Mouse (Mus musculus): ENCODE data around the gene Ttc14. TPM values are rescaled to one million over a fixed set of nuclear protein-coding genes. Genes with fewer than 3 reads are reported as not detected.

Ttc14 gene
- polyA plus RNA-seq, 1 experiment from 2014 or later, result 73.3 TPM

DNA sequence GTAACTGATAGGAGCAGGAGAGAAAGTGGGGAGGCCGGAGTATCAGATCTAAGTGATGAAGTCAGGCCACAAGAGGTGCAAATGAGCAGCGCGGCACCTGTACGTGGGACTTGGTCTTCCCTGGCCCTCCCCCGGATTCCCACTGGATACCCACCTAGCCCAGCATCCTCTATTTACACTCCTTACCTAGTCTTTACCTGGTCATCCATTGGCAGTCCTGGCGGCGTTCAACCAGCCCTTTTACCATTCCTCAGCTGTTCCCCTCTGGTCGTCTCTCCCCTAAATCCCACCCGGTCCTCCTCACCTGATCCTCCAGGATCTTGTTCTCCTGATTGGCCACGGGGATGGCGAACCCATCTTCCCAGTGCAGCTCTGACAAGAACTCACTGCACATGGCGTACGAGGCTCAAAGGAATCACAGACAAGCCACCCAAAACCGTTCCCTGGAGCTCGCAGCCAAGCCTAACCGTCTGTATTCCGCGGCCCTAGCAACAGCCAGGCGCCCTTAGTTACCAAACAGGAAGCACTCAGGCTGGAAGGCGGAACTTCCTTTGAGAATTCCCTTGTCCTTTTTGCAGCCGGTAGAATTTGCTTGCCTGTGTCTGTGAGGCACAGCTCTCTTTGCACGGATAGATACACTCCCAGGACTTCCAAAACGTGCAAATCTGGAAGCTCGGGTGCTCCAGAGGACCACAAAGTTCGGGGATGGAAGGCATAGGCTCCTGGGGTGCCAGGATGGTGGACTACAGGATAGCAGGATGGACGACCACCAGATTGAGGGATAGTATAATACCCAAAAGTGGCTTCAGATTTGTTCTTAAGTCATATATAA, 44.4 kb downstream of the Ttc14 start, which contains the start of gene Ccdc39:
Gene Ccdc39 (minus strand): TSS at position 510 of the 832 bp plus-strand sequence.
- 3% methylated on average over 26 of the region's 26 CpGs for WGBS
- ATAC-seq, result peak; percentile 99
- Histone ChIP-seq H3K27ac (ENCODE audit: low read length) (peak within 1 kb of the TSS; percentile 77), H3K4me1 (replicated peaks; ENCODE audit: control insufficient read depth, insufficient read depth, low read length) (peaks cover 11% of the 10 kb centered on the region), H3K36me3 (ENCODE audit: control insufficient read depth, insufficient read depth) (no peaks in the 10 kb centered on the region), H3K27me3 (replicated peaks; ENCODE audit: control insufficient read depth, insufficient read depth, low read length) (no peaks in the 10 kb centered on the region), H3K9me3 (ENCODE audit: control insufficient read depth, low read length) (peaks cover 3% of the 10 kb centered on the region; the same call in 1 of the 2 replicates), H3K4me2 (ENCODE audit: low read length) (peak within 1 kb of the TSS; percentile 77), H3K9ac (replicated peaks; ENCODE audit: low read depth, low read length) (peak within 1 kb of the TSS; percentile 84), H3K4me3 (replicated peaks; ENCODE audit: low read length) (peak within 1 kb of the TSS; percentile 54)

DNA sequence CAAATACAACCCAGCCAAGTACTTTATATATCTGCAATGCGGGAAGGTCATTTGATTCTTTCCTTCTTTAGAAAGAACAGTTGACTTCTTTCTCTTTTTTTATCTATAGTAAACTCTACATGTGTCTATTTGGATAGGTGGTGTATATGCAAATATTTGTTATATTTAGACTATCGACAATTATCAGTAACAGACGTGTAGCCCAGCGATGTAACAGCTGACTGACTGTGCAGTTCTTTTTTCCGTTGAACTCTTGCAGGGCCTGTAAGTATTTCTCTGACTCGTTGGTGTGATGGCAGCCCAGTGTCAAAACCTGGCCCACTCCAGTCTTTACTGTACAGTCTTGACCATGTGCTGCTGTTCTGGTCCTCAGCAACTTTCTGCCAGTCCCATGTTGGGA, 47.0 kb downstream of the Ttc14 start:
- 86% methylated on average over 6 of the region's 6 CpGs for WGBS
- H3K27ac ChIP-seq (ENCODE audit: low read length), result no peak overlapping the region
- no peaks in the 10 kb centered on the region for H3K27me3 ChIP-seq (replicated peaks; ENCODE audit: control insufficient read depth, insufficient read depth, low read length)
- no peak overlapping the region for H3K4me3 ChIP-seq (replicated peaks; ENCODE audit: low read length)
- ATAC-seq, result no peak
- peaks cover 11% of the 10 kb centered on the region for H3K4me1 ChIP-seq (replicated peaks; ENCODE audit: control insufficient read depth, insufficient read depth, low read length)
- H3K9ac ChIP-seq (replicated peaks; ENCODE audit: low read depth, low read length), result no peak overlapping the region
- H3K4me2 ChIP-seq (ENCODE audit: low read length), result no peak overlapping the region
- H3K36me3 ChIP-seq (ENCODE audit: control insufficient read depth, insufficient read depth), result no peaks in the 10 kb centered on the region
- no peaks in the 10 kb centered on the region for H3K9me3 ChIP-seq (ENCODE audit: control insufficient read depth, low read length)

DNA sequence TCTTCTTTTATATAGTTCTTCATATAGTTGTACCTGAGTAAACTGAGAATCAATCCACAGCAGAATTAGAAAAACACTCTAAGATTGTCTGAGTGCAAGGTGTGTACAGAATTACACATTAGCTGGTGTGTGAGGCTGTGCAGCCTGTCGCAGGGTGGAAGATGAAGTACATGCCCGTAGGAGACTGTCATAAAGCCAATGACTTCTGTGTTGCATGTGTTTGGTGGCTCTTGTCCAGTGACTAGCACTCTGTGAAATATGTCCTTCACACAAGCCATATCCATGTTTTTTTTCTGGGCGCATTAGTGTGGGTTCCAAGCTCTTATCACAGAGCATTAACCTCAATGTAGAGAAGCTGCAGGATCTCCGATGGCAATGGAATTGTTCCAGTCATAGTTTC, 51.2 kb downstream of the Ttc14 start:
- no peaks in the 10 kb centered on the region for H3K27me3 ChIP-seq (replicated peaks; ENCODE audit: control insufficient read depth, insufficient read depth, low read length)
- H3K9me3 ChIP-seq (ENCODE audit: control insufficient read depth, low read length), result no peaks in the 10 kb centered on the region
- H3K4me1 ChIP-seq (replicated peaks; ENCODE audit: control insufficient read depth, insufficient read depth, low read length), result no peaks in the 10 kb centered on the region
- H3K27ac ChIP-seq (ENCODE audit: low read length), result no peak overlapping the region
- ATAC-seq, result no peak
- no peak overlapping the region for H3K9ac ChIP-seq (replicated peaks; ENCODE audit: low read depth, low read length)
- 97% methylated on average over 4 of the region's 4 CpGs for WGBS
- H3K36me3 ChIP-seq (ENCODE audit: control insufficient read depth, insufficient read depth), result no peaks in the 10 kb centered on the region
- no peak overlapping the region for H3K4me2 ChIP-seq (ENCODE audit: low read length)
- no peak overlapping the region for H3K4me3 ChIP-seq (replicated peaks; ENCODE audit: low read length)

DNA sequence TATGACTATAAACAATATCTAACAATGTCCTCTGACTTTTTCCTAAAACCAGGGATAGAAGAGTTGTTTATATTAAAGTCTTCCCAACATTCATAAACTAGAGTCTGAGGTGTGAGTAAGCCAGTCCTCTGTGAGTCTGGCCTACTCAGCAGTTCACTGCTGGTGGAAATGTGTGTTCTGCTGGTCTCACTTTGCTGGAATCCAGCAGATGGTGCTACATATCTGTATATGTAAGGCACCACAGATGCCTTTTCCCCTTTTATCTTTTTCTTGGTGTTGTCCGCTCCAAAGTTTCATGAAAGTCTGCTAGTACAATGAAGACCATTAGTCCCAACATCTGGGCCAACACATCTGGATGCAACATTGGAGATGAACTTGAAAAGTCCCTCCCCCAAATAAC, 53.4 kb downstream of the Ttc14 start:
- no peaks in the 10 kb centered on the region for H3K4me1 ChIP-seq (replicated peaks; ENCODE audit: control insufficient read depth, insufficient read depth, low read length)
- no peak overlapping the region for H3K4me2 ChIP-seq (ENCODE audit: low read length)
- ATAC-seq, result no peak
- no peaks in the 10 kb centered on the region for H3K9me3 ChIP-seq (ENCODE audit: control insufficient read depth, low read length)
- no peak overlapping the region for H3K4me3 ChIP-seq (replicated peaks; ENCODE audit: low read length)
- no peak overlapping the region for H3K9ac ChIP-seq (replicated peaks; ENCODE audit: low read depth, low read length)
- no peaks in the 10 kb centered on the region for H3K36me3 ChIP-seq (ENCODE audit: control insufficient read depth, insufficient read depth)
- WGBS, result 51% methylated on average over 1 of the region's 1 CpGs
- no peaks in the 10 kb centered on the region for H3K27me3 ChIP-seq (replicated peaks; ENCODE audit: control insufficient read depth, insufficient read depth, low read length)
- H3K27ac ChIP-seq (ENCODE audit: low read length), result no peak overlapping the region

DNA sequence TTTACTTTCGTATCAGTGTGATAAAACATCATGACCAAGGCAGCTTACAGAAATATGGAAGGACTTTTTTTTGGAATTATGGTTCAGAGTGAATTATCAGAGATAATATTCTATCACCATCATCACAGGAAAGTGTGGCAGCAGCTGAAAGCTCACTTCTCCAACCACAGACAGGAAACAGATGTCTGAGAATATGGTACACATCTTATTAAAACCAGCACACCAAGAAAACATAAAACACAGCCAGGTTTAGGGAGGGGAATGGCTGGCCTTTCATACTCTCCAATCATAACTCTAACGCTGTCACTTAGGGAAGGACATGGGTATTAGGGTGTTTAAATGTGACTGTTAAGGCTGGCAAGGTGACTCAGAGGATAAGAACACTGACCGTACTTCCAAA, 59.3 kb downstream of the Ttc14 start:
- Histone ChIP-seq H3K27ac (ENCODE audit: low read length) (no peak overlapping the region), H3K4me1 (replicated peaks; ENCODE audit: control insufficient read depth, insufficient read depth, low read length) (no peaks in the 10 kb centered on the region), H3K36me3 (ENCODE audit: control insufficient read depth, insufficient read depth) (no peaks in the 10 kb centered on the region), H3K9ac (replicated peaks; ENCODE audit: low read depth, low read length) (no peak overlapping the region), H3K27me3 (replicated peaks; ENCODE audit: control insufficient read depth, insufficient read depth, low read length) (no peaks in the 10 kb centered on the region), H3K4me2 (ENCODE audit: low read length) (no peak overlapping the region), H3K4me3 (replicated peaks; ENCODE audit: low read length) (no peak overlapping the region), H3K9me3 (ENCODE audit: control insufficient read depth, low read length) (no peaks in the 10 kb centered on the region)
- ATAC-seq, result no peak
- 91% methylated on average over 3 of the region's 3 CpGs for WGBS

DNA sequence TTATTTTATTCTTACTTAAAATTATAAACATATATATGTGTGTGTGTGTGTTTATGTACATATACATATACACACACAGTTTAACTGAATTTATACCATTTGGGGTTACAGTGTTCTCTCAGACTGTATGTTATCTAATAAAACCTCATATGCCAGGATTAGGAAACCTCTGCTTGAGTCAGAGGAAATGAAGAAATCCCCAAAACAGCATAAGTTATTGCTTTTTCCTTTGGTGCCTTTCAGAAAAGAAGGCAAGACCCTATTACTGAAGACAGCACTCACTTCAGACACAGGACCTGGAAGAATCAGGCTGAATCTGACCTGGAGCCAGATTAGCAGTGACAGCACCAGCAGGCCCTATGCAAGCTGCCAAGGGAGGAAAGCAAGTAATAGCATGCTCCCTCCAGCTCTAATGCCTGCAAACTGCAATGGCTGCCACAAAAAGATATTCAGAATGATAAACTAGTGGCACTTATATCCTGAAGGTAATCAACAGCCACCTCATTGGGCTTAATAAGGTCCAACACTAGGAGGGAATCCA, 64.4 kb downstream of the Ttc14 start:
- H3K4me2 ChIP-seq (ENCODE audit: low read length), result no peak overlapping the region
- no peaks in the 10 kb centered on the region for H3K36me3 ChIP-seq (ENCODE audit: control insufficient read depth, insufficient read depth)

More for the DNA sequence above, 64.4 kb downstream of the Ttc14 start:
- H3K9ac ChIP-seq (replicated peaks; ENCODE audit: low read depth, low read length), result no peak overlapping the region
- ATAC-seq, result no peak
- H3K9me3 ChIP-seq (ENCODE audit: control insufficient read depth, low read length), result no peaks in the 10 kb centered on the region
- no peak overlapping the region for H3K27ac ChIP-seq (ENCODE audit: low read length)
- H3K4me3 ChIP-seq (replicated peaks; ENCODE audit: low read length), result no peak overlapping the region
- no peaks in the 10 kb centered on the region for H3K4me1 ChIP-seq (replicated peaks; ENCODE audit: control insufficient read depth, insufficient read depth, low read length)
- H3K27me3 ChIP-seq (replicated peaks; ENCODE audit: control insufficient read depth, insufficient read depth, low read length), result no peaks in the 10 kb centered on the region

Other genes with a start within 250 kb of the Ttc14 start
- gene Ccdc39, start 44.5 kb downstream of the Ttc14 start, polyA plus RNA-seq (2015; fragmentation: Nextera tagmentation; extraction: Ambion mirVana), result 16.6 and 17.1 TPM in 2 replicates
- gene Fxr1, start 220.1 kb downstream of the Ttc14 start, polyA plus RNA-seq (2015; fragmentation: Nextera tagmentation; extraction: Ambion mirVana), result 43.6 and 47.8 TPM in 2 replicates